Mouse (Mus musculus) limb, embryonic 14.5 days (tissue): Measurements from ENCODE around the gene Gabra2. TPM values are rescaled to one million over a fixed set of nuclear protein-coding genes. Genes with fewer than 3 reads are reported as not detected.
A peak's percentile ranks its signal among the peaks of the same experiment; 100 is the strongest.

ENCODE experiments used
- ATAC-seq: fragments of 200-750 bp; cut with Nextera tagmentation; 2 replicates; pipeline ENCODE4 v1.8.0; 2017; ENCODE audit warnings: low read depth, moderate number of reproducible peaks, moderate TSS enrichment; ENCODE audit not compliant: low FRiP score
- DNase-seq: peaks from one replicate; pipeline ENCODE4 v3.0.0-alpha.2; 2015; ENCODE audit warnings: low spot score
- H3K27ac ChIP-seq: fragments of 300-500 bp; sonication (generic); replicated peaks from 2 replicates; pipeline ENCODE4 v1.5.1; 2014; ENCODE audit warnings: low read depth, mild to moderate bottlenecking, low read length, moderate library complexity, mixed read lengths
- H3K27me3 ChIP-seq: fragments of 300-500 bp; sonication (generic); 2 replicates; pipeline ENCODE4 v1.6.1; 2014; ENCODE audit warnings: low read length, mixed read lengths; ENCODE audit not compliant: control insufficient read depth, insufficient read depth
- H3K36me3 ChIP-seq: fragments of 300-500 bp; sonication (generic); 2 replicates; pipeline ENCODE4 v1.6.1; 2014; ENCODE audit warnings: mild to moderate bottlenecking, low read length, moderate library complexity, mixed read lengths; ENCODE audit not compliant: control insufficient read depth, insufficient read depth
- H3K4me1 ChIP-seq: fragments of 300-500 bp; sonication (generic); 2 replicates; pipeline ENCODE4 v1.6.1; 2014; ENCODE audit warnings: antibody characterized with exemption, low read length, mixed read lengths; ENCODE audit not compliant: control insufficient read depth, insufficient read depth
- H3K4me2 ChIP-seq: fragments of 300-500 bp; sonication (generic); replicated peaks from 2 replicates; pipeline ENCODE4 v1.6.1; 2014; ENCODE audit warnings: low read depth, mild to moderate bottlenecking, low read length, moderate library complexity; ENCODE audit not compliant: severe bottlenecking
- H3K4me3 ChIP-seq: fragments of 300-500 bp; sonication (generic); replicated peaks from 2 replicates; pipeline ENCODE4 v1.5.1; 2014; ENCODE audit warnings: low read length
- H3K9ac ChIP-seq: fragments of 300-500 bp; sonication (generic); 2 replicates; pipeline ENCODE4 v1.6.1; 2014; ENCODE audit warnings: mild to moderate bottlenecking, low read depth, low read length, moderate library complexity; ENCODE audit not compliant: severe bottlenecking
- H3K9me3 ChIP-seq: fragments of 300-500 bp; sonication (generic); 2 replicates; pipeline ENCODE4 v1.6.1; 2016; ENCODE audit warnings: low read length; ENCODE audit not compliant: control insufficient read depth
- POLR2A ChIP-seq: fragments of 200-500 bp; IDR thresholded peaks from 2 replicates; pipeline ENCODE4 v1.8.0; 2012; ENCODE audit warnings: inconsistent platforms, mild to moderate bottlenecking, moderate library complexity, borderline replicate concordance; ENCODE audit not compliant: insufficient read depth, insufficient read length; ENCODE audit errors: extremely low read depth
- WGBS: fragments of 180-500 bp; shearing (Covaris S2); extraction: QIAGEN DNeasy Blood & Tissue Kit; methylation state at CpG from one replicate; pipeline ENCODE4 v1.1.7; 2014; 5-methylcytosine and 5-hydroxymethylcytosine counted together
- polyA plus RNA-seq, 2 experiments: library from polyadenylated mRNA; depleted of rRNA in 1 of 2; stranded (reverse) in 1 of 2; unstranded in 1 of 2; fragments of >200 nt; fragmentation: Nextera tagmentation in 1 of 2; extraction: Ambion mirVana in 1 of 2; gene quantifications; 2 replicates each; pipeline versions ENCODE4 v1.2.1 to v1.2.3; 2012 to 2014

Gabra2 gene
- 0.40 and 0.63 TPM in 2 replicates for polyA plus RNA-seq (2012; rRNA removed)
- 0.54 and 1.2 TPM in 2 replicates for polyA plus RNA-seq (2014; fragmentation: Nextera tagmentation; extraction: Ambion mirVana)

DNA sequence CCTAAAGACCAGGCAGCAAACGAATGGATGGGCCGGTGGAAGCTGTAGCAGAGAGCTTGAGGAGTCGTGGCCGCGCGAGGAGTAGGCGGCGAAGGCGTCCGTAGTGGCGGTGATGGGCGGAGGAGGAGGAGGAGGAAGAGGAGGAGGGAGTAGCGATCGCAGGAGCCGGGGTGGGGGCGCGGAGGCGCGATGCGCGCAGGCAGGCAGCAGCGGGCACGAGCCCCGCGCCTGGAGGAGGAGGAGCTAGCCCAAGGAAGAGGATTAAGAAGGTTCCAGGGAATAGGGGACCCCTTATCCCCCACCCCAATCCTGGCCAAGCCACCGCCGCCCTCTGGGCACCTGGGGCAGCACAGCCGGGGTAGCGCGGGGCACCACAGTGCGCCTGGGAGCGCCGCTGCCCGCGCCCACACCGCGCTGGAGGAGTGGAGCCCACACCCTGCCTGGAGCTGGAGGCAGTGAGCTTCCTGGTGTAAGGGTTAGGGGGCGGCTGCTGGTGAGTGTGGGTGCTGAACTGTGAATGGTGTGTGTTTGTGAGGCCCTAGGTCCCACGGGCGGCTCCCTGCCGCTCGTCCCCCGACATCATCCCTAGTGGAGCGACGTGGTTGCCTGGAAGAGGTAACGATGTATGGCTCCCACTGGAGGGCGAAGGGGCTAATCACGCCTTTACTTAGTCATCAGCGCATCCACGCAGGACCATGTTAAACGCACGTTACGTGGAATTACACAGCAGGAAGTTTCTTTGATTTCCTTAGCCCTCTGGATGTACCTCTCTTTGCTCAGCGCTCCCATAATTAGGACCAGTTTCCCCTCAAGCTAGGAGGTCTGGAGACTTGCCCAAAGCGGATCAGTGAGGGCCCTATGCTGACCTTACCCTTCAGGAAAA, at the start of gene Gabra2:
TSS of gene Gabra2 (minus strand) at position 125 of the 883 bp plus-strand sequence.
- under 1% methylated on average over 44 of the region's 55 CpGs for WGBS
- Histone ChIP-seq H3K27ac (no peak within 1 kb of the TSS), H3K27me3 (0 out of 2 replicates have a peak, but pooled peaks cover 6% of the 10 kb centered on the region), H3K4me1 (no peaks in the 10 kb centered on the region), H3K9ac (peak within 1 kb of the TSS; percentile 44), H3K4me3 (peak within 1 kb of the TSS; percentile 52), H3K9me3 (no peaks in the 10 kb centered on the region), H3K36me3 (no peaks in the 10 kb centered on the region), H3K4me2 (peak within 1 kb of the TSS; percentile 88)
- ATAC-seq (peak; percentile 67), DNase-seq (no peak)
- TF ChIP-seq POLR2A: no peak

DNA sequence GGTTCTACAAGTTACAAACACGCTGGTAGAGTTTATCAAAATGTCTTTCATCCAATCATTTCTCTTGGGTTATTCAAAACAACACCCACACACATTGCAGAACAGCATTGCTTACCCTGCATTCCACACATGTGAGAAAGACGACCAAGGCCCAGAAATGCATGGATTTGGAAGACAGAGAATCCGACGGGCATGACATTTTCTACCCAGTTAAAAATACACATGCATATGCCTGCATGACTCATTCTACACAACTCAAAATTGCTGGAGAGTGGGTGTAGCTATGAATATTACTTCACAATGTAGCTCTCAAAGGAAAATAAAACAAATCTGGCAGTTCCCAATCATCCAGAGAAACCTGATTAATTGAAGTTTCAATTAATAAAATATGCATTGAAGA, 41.0 kb upstream of the Gabra2 start:
- H3K4me3 ChIP-seq: no peak overlapping the region
- H3K9ac ChIP-seq: no peak overlapping the region
- no peak overlapping the region for H3K4me2 ChIP-seq
- TF ChIP-seq POLR2A: no peak
- H3K27ac ChIP-seq: no peak overlapping the region
- WGBS: 77% methylated on average over 4 of the region's 4 CpGs
- DNase-seq: no peak
- no peaks in the 10 kb centered on the region for H3K27me3 ChIP-seq
- ATAC-seq: no peak
- H3K36me3 ChIP-seq: no peaks in the 10 kb centered on the region
- H3K9me3 ChIP-seq: no peaks in the 10 kb centered on the region
- no peaks in the 10 kb centered on the region for H3K4me1 ChIP-seq

GRCm38 (mm10) chr5:71135840-71136239, 40.2 kb upstream of the Gabra2 start:
- WGBS: 78% methylated on average over 2 of the region's 2 CpGs
- ATAC-seq: no peak
- Histone ChIP-seq H3K27ac (no peak overlapping the region), H3K9me3 (no peaks in the 10 kb centered on the region), H3K4me2 (no peak overlapping the region), H3K4me1 (no peaks in the 10 kb centered on the region), H3K9ac (no peak overlapping the region), H3K36me3 (no peaks in the 10 kb centered on the region), H3K4me3 (no peak overlapping the region), H3K27me3 (no peaks in the 10 kb centered on the region)
- TF ChIP-seq POLR2A: no peak
- DNase-seq: no peak

GRCm38 (mm10) chr5:71127721-71128120, 32.1 kb upstream of the Gabra2 start:
- H3K27me3 ChIP-seq: no peaks in the 10 kb centered on the region
- no peak overlapping the region for H3K9ac ChIP-seq
- no peaks in the 10 kb centered on the region for H3K36me3 ChIP-seq
- no peak overlapping the region for H3K4me2 ChIP-seq
- peak; percentile 5 for DNase-seq
- no peaks in the 10 kb centered on the region for H3K4me1 ChIP-seq
- H3K27ac ChIP-seq: no peak overlapping the region
- H3K9me3 ChIP-seq: no peaks in the 10 kb centered on the region
- no peak for ATAC-seq
- no peak for TF ChIP-seq POLR2A
- no peak overlapping the region for H3K4me3 ChIP-seq
- WGBS: 55% methylated on average over 3 of the region's 3 CpGs

GRCm38 (mm10) chr5:71115216-71115615, 19.6 kb upstream of the Gabra2 start:
- Histone ChIP-seq H3K27ac (no peak overlapping the region), H3K9ac (no peak overlapping the region), H3K27me3 (no peaks in the 10 kb centered on the region), H3K4me1 (no peaks in the 10 kb centered on the region), H3K36me3 (no peaks in the 10 kb centered on the region), H3K4me3 (no peak overlapping the region), H3K9me3 (no peaks in the 10 kb centered on the region), H3K4me2 (no peak overlapping the region)
- DNase-seq (peak; percentile 44), ATAC-seq (no peak)
- no peak for TF ChIP-seq POLR2A
- WGBS: 59% methylated on average over 1 of the region's 1 CpGs
